Mouse (Mus musculus): ENCODE measurements around the gene Ryr2.

Gene Ryr2

GRCm38 (mm10) chr13:11928709-11929108, 178.0 kb downstream of the Ryr2 start:
- DNase-seq: no peak

- no peak for DNase-seq
Measured at GRCm38 (mm10) chr13:11927727-11928126, 179.0 kb downstream of the Ryr2 start.

- DNase-seq: no peak
Measured at GRCm38 (mm10) chr13:11926720-11927500, 179.8 kb downstream of the Ryr2 start.

GRCm38 (mm10) chr13:11926215-11926614, 180.5 kb downstream of the Ryr2 start:
- no peak for DNase-seq

GRCm38 (mm10) chr13:11924732-11925131, 182.0 kb downstream of the Ryr2 start:
- no peak for DNase-seq

- no peak for DNase-seq
Measured at GRCm38 (mm10) chr13:11920495-11920894, 186.2 kb downstream of the Ryr2 start.

GRCm38 (mm10) chr13:11919448-11919847, 187.3 kb downstream of the Ryr2 start:
- no peak for DNase-seq

GRCm38 (mm10) chr13:11915619-11916018, 191.1 kb downstream of the Ryr2 start:
- DNase-seq: no peak

GRCm38 (mm10) chr13:11914682-11915081, 192.1 kb downstream of the Ryr2 start:
- no peak for DNase-seq

GRCm38 (mm10) chr13:11912208-11912607, 194.5 kb downstream of the Ryr2 start:
- no peak for DNase-seq

GRCm38 (mm10) chr13:11908123-11908522, 198.6 kb downstream of the Ryr2 start:
- no peak for DNase-seq

- no peak for DNase-seq
Measured at GRCm38 (mm10) chr13:11905126-11905525, 201.6 kb downstream of the Ryr2 start.

GRCm38 (mm10) chr13:11903272-11903671, 203.5 kb downstream of the Ryr2 start:
- DNase-seq: no peak

GRCm38 (mm10) chr13:11902856-11903255, 203.9 kb downstream of the Ryr2 start:
- no peak for DNase-seq

GRCm38 (mm10) chr13:11900631-11901030, 206.1 kb downstream of the Ryr2 start:
- DNase-seq: no peak

GRCm38 (mm10) chr13:11895631-11896030, 211.1 kb downstream of the Ryr2 start:
- DNase-seq: no peak

GRCm38 (mm10) chr13:11891739-11892138, 215.0 kb downstream of the Ryr2 start:
- no peak for DNase-seq

- no peak for DNase-seq
Measured at GRCm38 (mm10) chr13:11891115-11891514, 215.6 kb downstream of the Ryr2 start.

GRCm38 (mm10) chr13:11884175-11884574, 222.6 kb downstream of the Ryr2 start:
- DNase-seq: no peak

GRCm38 (mm10) chr13:11882359-11882758, 224.4 kb downstream of the Ryr2 start:
- DNase-seq: no peak

GRCm38 (mm10) chr13:11880503-11881227, 226.1 kb downstream of the Ryr2 start:
- DNase-seq: no peak

- no peak for DNase-seq
Measured at GRCm38 (mm10) chr13:11879037-11879436, 227.7 kb downstream of the Ryr2 start.

GRCm38 (mm10) chr13:11874852-11875251, 231.9 kb downstream of the Ryr2 start:
- no peak for DNase-seq

- DNase-seq: no peak
Measured at GRCm38 (mm10) chr13:11869971-11870370, 236.8 kb downstream of the Ryr2 start.

Measured in thymus, postnatal 36 days (tissue).